Mouse (Mus musculus) erythroid progenitor cell, adult 5-6 weeks (primary cell): ENCODE measurements around the gene Pex19. TPM values are rescaled to one million over a fixed set of nuclear protein-coding genes. Genes with fewer than 3 reads are reported as not detected.

Source experiments
- ATAC-seq: replicated peaks from 2 replicates; pipeline ENCODE4 v1.8.0; 2016; ENCODE audit warnings: moderate number of reproducible peaks, mild to moderate bottlenecking, moderate TSS enrichment, inconsistent platforms; ENCODE audit not compliant: poor library complexity, low FRiP score, severe bottlenecking
- total RNA-seq, 2 experiments: library from RNA; stranded (forward) in 1 of 2; stranded (reverse) in 1 of 2; fragments of 150-400 nt in 1 of 2; fragments of 186-747, 209-891 nt in 1 of 2; gene quantifications; 2 replicates each; pipeline versions ENCODE4 v1.2.3 to v1.2.4; 2015 to 2017; ENCODE audit warnings: low replicate concordance in 2 of 2

Pex19 gene
- total RNA-seq, 2 experiments from 2014 or later: 14.7 to 21.5 TPM

DNA sequence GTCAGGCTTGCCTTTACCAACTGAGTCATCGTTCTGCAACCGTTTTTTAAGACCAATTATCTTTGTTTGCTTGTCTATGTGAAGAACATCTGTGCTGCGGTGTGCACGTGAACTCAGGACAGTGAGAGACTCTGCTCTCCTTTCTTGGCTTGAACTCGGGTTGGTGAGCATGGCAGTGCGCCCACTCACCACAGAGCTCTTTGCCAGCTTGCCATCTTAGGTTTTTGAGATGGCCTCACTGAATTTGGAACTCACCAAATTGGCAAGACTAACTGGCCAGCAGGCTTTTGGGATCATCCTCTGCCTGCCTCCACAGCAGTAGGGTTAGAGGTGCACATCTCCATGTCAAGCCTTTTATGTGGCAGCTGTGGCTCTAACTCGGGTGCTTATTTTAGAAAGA, 51.2 kb downstream of the Pex19 start:
- no peak for ATAC-seq

DNA sequence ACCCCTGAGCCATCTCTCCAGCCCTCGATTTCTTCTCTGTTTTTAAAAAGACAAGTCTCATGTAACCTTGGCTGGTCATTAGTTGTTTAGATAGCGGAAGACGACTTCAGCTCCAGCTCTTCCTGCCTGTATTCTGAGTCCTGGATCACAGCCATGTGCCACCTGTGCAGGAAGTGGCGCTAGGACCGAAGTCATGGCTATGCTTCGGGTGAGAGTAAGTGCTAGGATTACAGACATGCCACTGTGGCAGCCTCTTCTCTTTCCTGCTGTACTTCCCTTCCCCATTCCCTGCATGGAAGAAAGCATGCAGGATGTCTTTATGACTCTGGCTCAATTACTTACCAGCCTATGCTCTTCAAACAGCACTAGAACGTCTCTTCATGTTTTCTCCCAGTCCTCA, 52.5 kb downstream of the Pex19 start:
- no peak for ATAC-seq

DNA sequence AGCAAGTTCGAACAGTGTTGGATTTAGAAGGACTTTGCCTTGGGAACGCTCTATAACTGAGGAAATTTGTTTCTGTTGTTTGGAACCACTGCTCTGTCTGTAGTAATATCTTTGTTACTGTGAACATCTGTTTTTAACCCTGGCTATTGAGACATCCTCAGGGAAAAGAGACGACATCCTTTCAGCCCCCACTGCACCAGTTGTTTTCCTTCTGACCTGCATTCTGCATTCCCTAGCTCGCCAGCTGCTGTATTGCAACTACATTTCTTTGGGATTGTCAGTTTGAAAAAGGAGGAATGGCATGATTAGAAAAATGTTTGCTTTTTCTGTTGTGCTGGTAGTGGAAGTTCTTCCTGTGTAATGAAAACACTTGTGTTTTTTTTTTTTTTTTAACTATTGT, 54.3 kb downstream of the Pex19 start:
- ATAC-seq: no peak

DNA sequence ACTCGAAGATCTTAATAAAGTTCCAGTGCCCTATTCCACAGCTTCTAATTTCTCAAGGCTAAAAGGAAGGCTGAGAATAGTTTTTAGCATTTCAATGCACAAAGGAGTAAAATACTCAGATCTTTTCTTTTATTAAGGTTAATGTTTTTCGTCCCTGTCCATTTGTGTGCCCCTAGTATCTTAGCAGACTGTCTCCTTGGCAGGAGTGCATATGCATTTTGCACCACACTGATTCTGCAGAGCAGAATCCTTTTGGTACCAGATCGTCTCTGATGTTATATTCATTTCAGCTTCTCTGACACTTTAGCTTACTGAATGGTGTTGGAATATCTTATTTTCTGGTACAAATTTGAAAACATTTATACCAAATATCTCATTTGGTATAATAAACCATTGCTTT, 55.2 kb downstream of the Pex19 start:
- ATAC-seq: no peak

DNA sequence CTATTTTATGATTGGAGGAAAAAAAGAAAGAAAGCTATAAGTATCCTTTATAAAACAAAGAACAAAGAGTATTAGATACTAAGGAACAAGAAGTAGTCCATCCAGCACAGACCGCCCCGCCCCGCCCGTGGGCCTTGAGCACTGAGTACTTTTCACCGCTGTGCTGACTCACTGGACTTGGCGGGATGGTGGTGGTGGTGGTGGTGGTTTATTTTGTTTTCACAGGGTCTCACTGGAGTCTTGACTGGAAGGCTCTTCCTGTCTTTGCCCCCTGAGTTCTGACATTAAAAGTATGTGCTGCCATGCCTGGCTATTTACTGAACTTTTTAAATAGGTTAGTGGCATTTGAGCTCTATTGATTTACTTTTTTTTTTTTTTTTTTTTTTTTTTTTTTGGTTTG, 56.5 kb downstream of the Pex19 start:
- ATAC-seq: no peak

DNA sequence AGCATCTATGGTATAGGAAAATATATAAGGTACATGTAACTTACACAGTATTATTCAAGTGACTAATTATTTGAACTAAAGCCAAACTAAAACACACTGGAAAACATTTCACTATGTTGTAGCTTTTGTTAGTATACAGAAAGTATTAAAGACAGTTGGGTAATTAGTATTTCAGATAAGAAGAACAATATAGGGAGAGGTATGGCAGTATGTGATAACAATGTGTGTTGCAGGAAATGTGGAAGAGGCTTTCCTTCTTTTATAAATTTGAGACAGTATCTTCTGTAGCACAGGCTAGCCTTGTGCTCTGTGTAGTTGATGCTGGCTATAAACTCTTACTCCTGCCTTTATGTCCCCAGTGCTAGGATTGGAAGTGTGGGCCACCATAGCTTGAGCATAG, 57.4 kb downstream of the Pex19 start:
- no peak for ATAC-seq

Other genes with a start within 250 kb of the Pex19 start
- gene Gm10521, start 231.1 kb upstream of the Pex19 start, total RNA-seq (2015; ENCODE audit: low replicate concordance): 3.6 and 4.2 TPM in 2 replicates
- 0.51 TPM in 1 of 2 replicates, not detected in the other for gene Gm10521, start 231.1 kb upstream of the Pex19 start, total RNA-seq (2017; ENCODE audit: low replicate concordance)
- 5.4 and 8.3 TPM in 2 replicates for gene Slamf6, start 209.2 kb upstream of the Pex19 start, total RNA-seq (2015; ENCODE audit: low replicate concordance)
- gene Slamf6, start 209.2 kb upstream of the Pex19 start, total RNA-seq (2017; ENCODE audit: low replicate concordance): 10.4 and 10.7 TPM in 2 replicates
- 0.84 and 1.1 TPM in 2 replicates for gene Vangl2, start 98.3 kb upstream of the Pex19 start, total RNA-seq (2015; ENCODE audit: low replicate concordance)
- 0.13 and 0.83 TPM in 2 replicates for gene Vangl2, start 98.3 kb upstream of the Pex19 start, total RNA-seq (2017; ENCODE audit: low replicate concordance)
- gene Nhlh1, start 69.2 kb upstream of the Pex19 start, total RNA-seq (2015; ENCODE audit: low replicate concordance): not detected in 2 replicates
- not detected in 2 replicates for gene Nhlh1, start 69.2 kb upstream of the Pex19 start, total RNA-seq (2017; ENCODE audit: low replicate concordance)
- gene Copa, start 44.2 kb upstream of the Pex19 start, total RNA-seq (2015; ENCODE audit: low replicate concordance): 44.9 and 67.4 TPM in 2 replicates
- 41.3 and 47.1 TPM in 2 replicates for gene Copa, start 44.2 kb upstream of the Pex19 start, total RNA-seq (2017; ENCODE audit: low replicate concordance)
- 43.2 and 52.0 TPM in 2 replicates for gene Ncstn, start 44.0 kb upstream of the Pex19 start, total RNA-seq (2015; ENCODE audit: low replicate concordance)
- gene Ncstn, start 44.0 kb upstream of the Pex19 start, total RNA-seq (2017; ENCODE audit: low replicate concordance): 14.7 and 16.4 TPM in 2 replicates
- gene Dcaf8, start 21.3 kb downstream of the Pex19 start, total RNA-seq (2015; ENCODE audit: low replicate concordance): 77.5 TPM in 2 replicates
- 141 and 176 TPM in 2 replicates for gene Dcaf8, start 21.3 kb downstream of the Pex19 start, total RNA-seq (2017; ENCODE audit: low replicate concordance)
- gene Pea15a, start 80.0 kb downstream of the Pex19 start, total RNA-seq (2015; ENCODE audit: low replicate concordance): 5.4 and 12.2 TPM in 2 replicates
- gene Pea15a, start 80.0 kb downstream of the Pex19 start, total RNA-seq (2017; ENCODE audit: low replicate concordance): 3.3 and 6.0 TPM in 2 replicates
- not detected in 2 replicates for gene Casq1, start 93.1 kb downstream of the Pex19 start, total RNA-seq (2015; ENCODE audit: low replicate concordance)
- gene Casq1, start 93.1 kb downstream of the Pex19 start, total RNA-seq (2017; ENCODE audit: low replicate concordance): not detected in 2 replicates
- not detected in 2 replicates for gene Atp1a4, start 131.7 kb downstream of the Pex19 start, total RNA-seq (2015; ENCODE audit: low replicate concordance)
- gene Atp1a4, start 131.7 kb downstream of the Pex19 start, total RNA-seq (2017; ENCODE audit: low replicate concordance): not detected in 2 replicates
- 14.4 and 15.1 TPM in 2 replicates for gene Igsf8, start 134.9 kb downstream of the Pex19 start, total RNA-seq (2015; ENCODE audit: low replicate concordance)
- gene Igsf8, start 134.9 kb downstream of the Pex19 start, total RNA-seq (2017; ENCODE audit: low replicate concordance): 3.1 and 3.3 TPM in 2 replicates
- gene Atp1a2, start 171.3 kb downstream of the Pex19 start, total RNA-seq (2015; ENCODE audit: low replicate concordance): not detected in 2 replicates
- gene Atp1a2, start 171.3 kb downstream of the Pex19 start, total RNA-seq (2017; ENCODE audit: low replicate concordance): not detected in 2 replicates
- gene Kcnj9, start 202.6 kb downstream of the Pex19 start, total RNA-seq (2015; ENCODE audit: low replicate concordance): not detected in 2 replicates
- 2.5 TPM in 1 of 2 replicates, not detected in the other for gene Kcnj9, start 202.6 kb downstream of the Pex19 start, total RNA-seq (2017; ENCODE audit: low replicate concordance)
- 8.8 and 13.0 TPM in 2 replicates for gene Kcnj10, start 214.5 kb downstream of the Pex19 start, total RNA-seq (2015; ENCODE audit: low replicate concordance)
- 1.5 and 1.9 TPM in 2 replicates for gene Kcnj10, start 214.5 kb downstream of the Pex19 start, total RNA-seq (2017; ENCODE audit: low replicate concordance)
- gene Pigm, start 249.8 kb downstream of the Pex19 start, total RNA-seq (2015; ENCODE audit: low replicate concordance): 10.9 and 11.9 TPM in 2 replicates
- 8.7 and 13.2 TPM in 2 replicates for gene Pigm, start 249.8 kb downstream of the Pex19 start, total RNA-seq (2017; ENCODE audit: low replicate concordance)